Mouse (Mus musculus) intestine, postnatal 0 days (tissue): Measurements from ENCODE around the gene Scube2. TPM values are rescaled to one million over a fixed set of nuclear protein-coding genes. Genes with fewer than 3 reads are reported as not detected.
A peak's percentile ranks its signal among the peaks of the same experiment; 100 is the strongest.

Experiments
- ATAC-seq: fragments of 200-750 bp; cut with Nextera tagmentation; 2 replicates; pipeline ENCODE4 v1.8.0; 2017; ENCODE audit warnings: mild to moderate bottlenecking, moderate TSS enrichment, moderate library complexity
- H3K27ac ChIP-seq: fragments of 300-500 bp; sonication (generic); 2 replicates; pipeline ENCODE4 v1.5.1; 2014; ENCODE audit warnings: mild to moderate bottlenecking, low read depth, low read length, moderate library complexity
- H3K27me3 ChIP-seq: fragments of 300-500 bp; sonication (generic); replicated peaks from 2 replicates; pipeline ENCODE4 v1.6.1; 2014; ENCODE audit warnings: low read length, mixed read lengths; ENCODE audit not compliant: control insufficient read depth, insufficient read depth
- H3K36me3 ChIP-seq: fragments of 300-500 bp; sonication (generic); 2 replicates; pipeline ENCODE4 v1.6.1; 2014; ENCODE audit warnings: mild to moderate bottlenecking, moderate library complexity; ENCODE audit not compliant: control insufficient read depth, insufficient read depth
- H3K4me1 ChIP-seq: fragments of 300-500 bp; sonication (generic); replicated peaks from 2 replicates; pipeline ENCODE4 v1.6.1; 2014; ENCODE audit warnings: antibody characterized with exemption, low read length, mixed read lengths; ENCODE audit not compliant: control insufficient read depth, insufficient read depth
- H3K4me2 ChIP-seq: fragments of 300-500 bp; sonication (generic); replicated peaks from 2 replicates; pipeline ENCODE4 v1.6.1; 2014; ENCODE audit warnings: low read depth, mild to moderate bottlenecking, moderate library complexity
- H3K4me3 ChIP-seq: fragments of 300-500 bp; sonication (generic); 2 replicates; pipeline ENCODE4 v1.5.1; 2014; ENCODE audit warnings: low read depth, low read length
- H3K9ac ChIP-seq: fragments of 300-500 bp; sonication (generic); 2 replicates; pipeline ENCODE4 v1.6.1; 2014; ENCODE audit warnings: mild to moderate bottlenecking, low read depth, low read length
- H3K9me3 ChIP-seq: fragments of 300-500 bp; sonication (generic); 2 replicates; pipeline ENCODE4 v1.6.1; 2016; ENCODE audit warnings: mixed run types; ENCODE audit not compliant: control insufficient read depth
- CTCF ChIP-seq: sonication (generic); IDR thresholded peaks from 2 replicates; pipeline ENCODE4 v1.5.1; 2016; ENCODE audit warnings: low read depth, mild to moderate bottlenecking, control low read depth, antibody characterized with exemption, moderate library complexity
- WGBS: fragments of 180-500 bp; shearing (Covaris S2); extraction: QIAGEN DNeasy Blood & Tissue Kit; methylation state at CpG from one replicate; pipeline ENCODE4 v1.1.7; 2014; 5-methylcytosine and 5-hydroxymethylcytosine counted together
- polyA plus RNA-seq: library from polyadenylated mRNA; unstranded; fragments of >200 nt; fragmentation: Nextera tagmentation; extraction: Ambion mirVana; gene quantifications from 2 replicates; pipeline ENCODE4 v1.2.1, GENCODE M21; 2015

The Scube2 gene
- polyA plus RNA-seq, 1 experiment from 2014 or later = 2.6 TPM

GRCm38 (mm10) chr7:109781470-109782203 lies 83.8 kb downstream of the Scube2 start, which contains the start of gene Nrip3:
Gene Nrip3, minus strand, starts transcription at chr7:109782025.
- Histone ChIP-seq H3K36me3 (no peaks in the 10 kb centered on the region; the same call in 1 of the 2 replicates), H3K9me3 (no peaks in the 10 kb centered on the region), H3K27ac (no peak within 1 kb of the TSS), H3K4me2 (peak within 1 kb of the TSS; percentile 88), H3K4me1 (peaks cover 4% of the 10 kb centered on the region; the same call in 1 of the 2 replicates), H3K27me3 (peaks cover 35% of the 10 kb centered on the region), H3K4me3 (peak within 1 kb of the TSS; percentile 47), H3K9ac (no peak within 1 kb of the TSS)
- no peak for TF ChIP-seq CTCF
- peak; percentile 66 for ATAC-seq
- under 1% methylated on average over 52 of the region's 52 CpGs for WGBS

- no peaks in the 10 kb centered on the region; the same call in 1 of the 2 replicates for H3K36me3 ChIP-seq
- H3K4me3 ChIP-seq = peak overlapping the region; percentile 47
- peak overlapping the region; percentile 88 for H3K4me2 ChIP-seq
- peak; percentile 78 for ATAC-seq
- no peaks in the 10 kb centered on the region for H3K9me3 ChIP-seq
- H3K4me1 ChIP-seq = peaks cover 4% of the 10 kb centered on the region; the same call in 1 of the 2 replicates
- no peak overlapping the region for H3K9ac ChIP-seq
- WGBS = 1% methylated on average over 24 of the region's 24 CpGs
- no peak for TF ChIP-seq CTCF
- no peak overlapping the region for H3K27ac ChIP-seq
- H3K27me3 ChIP-seq = peaks cover 35% of the 10 kb centered on the region
These were observed 84.4 kb downstream of the Scube2 start for GRCm38 (mm10) chr7:109781087-109781469.

- Histone ChIP-seq H3K9ac (no peak overlapping the region), H3K4me3 (no peak overlapping the region), H3K27me3 (no peaks in the 10 kb centered on the region), H3K9me3 (no peaks in the 10 kb centered on the region), H3K36me3 (no peaks in the 10 kb centered on the region), H3K4me2 (no peak overlapping the region), H3K4me1 (no peaks in the 10 kb centered on the region), H3K27ac (no peak overlapping the region)
- TF ChIP-seq CTCF = no peak
- ATAC-seq = no peak
These were observed 93.2 kb downstream of the Scube2 start for GRCm38 (mm10) chr7:109772251-109772650.

- no peak for TF ChIP-seq CTCF
- H3K4me2 ChIP-seq = no peak overlapping the region
- 50% methylated on average over 2 of the region's 2 CpGs for WGBS
- H3K27ac ChIP-seq = no peak overlapping the region
- H3K27me3 ChIP-seq = no peaks in the 10 kb centered on the region
- H3K4me1 ChIP-seq = no peaks in the 10 kb centered on the region
- no peak overlapping the region for H3K9ac ChIP-seq
- ATAC-seq = no peak
- H3K36me3 ChIP-seq = no peaks in the 10 kb centered on the region
- H3K4me3 ChIP-seq = no peak overlapping the region
- H3K9me3 ChIP-seq = no peaks in the 10 kb centered on the region
These were observed 96.6 kb downstream of the Scube2 start for GRCm38 (mm10) chr7:109768699-109769383.

GRCm38 (mm10) chr7:109767575-109768350 lies 97.7 kb downstream of the Scube2 start:
- Histone ChIP-seq H3K4me1 (no peaks in the 10 kb centered on the region), H3K9ac (no peak overlapping the region), H3K4me2 (no peak overlapping the region), H3K4me3 (no peak overlapping the region), H3K36me3 (no peaks in the 10 kb centered on the region), H3K27me3 (no peaks in the 10 kb centered on the region), H3K27ac (no peak overlapping the region), H3K9me3 (no peaks in the 10 kb centered on the region)
- ATAC-seq = no peak
- TF ChIP-seq CTCF = no peak
- 76% methylated on average over 7 of the region's 7 CpGs for WGBS

GRCm38 (mm10) chr7:109764009-109764408 lies 101.5 kb downstream of the Scube2 start:
- no peak overlapping the region for H3K27ac ChIP-seq
- 76% methylated on average over 2 of the region's 2 CpGs for WGBS
- no peak for TF ChIP-seq CTCF
- no peaks in the 10 kb centered on the region for H3K27me3 ChIP-seq
- ATAC-seq = no peak
- H3K9ac ChIP-seq = no peak overlapping the region
- no peak overlapping the region for H3K4me2 ChIP-seq
- H3K4me1 ChIP-seq = no peaks in the 10 kb centered on the region
- H3K4me3 ChIP-seq = no peak overlapping the region
- H3K36me3 ChIP-seq = no peaks in the 10 kb centered on the region
- no peaks in the 10 kb centered on the region for H3K9me3 ChIP-seq
